Mouse (Mus musculus) ovary, postnatal 10 days (tissue): ENCODE measurements around the gene 1700001L19Rik.

Experiments used
- DNase-seq: peaks from one replicate; pipeline ENCODE4 v3.0.0; 2022; ENCODE audit warnings: low spot score

Gene 1700001L19Rik

GRCm38 (mm10) chr13:68607652-68608405 is 10.6 kb downstream of the 1700001L19Rik start:
- DNase-seq: no peak

GRCm38 (mm10) chr13:68622792-68623191 is 25.6 kb downstream of the 1700001L19Rik start:
- DNase-seq: no peak

DNA sequence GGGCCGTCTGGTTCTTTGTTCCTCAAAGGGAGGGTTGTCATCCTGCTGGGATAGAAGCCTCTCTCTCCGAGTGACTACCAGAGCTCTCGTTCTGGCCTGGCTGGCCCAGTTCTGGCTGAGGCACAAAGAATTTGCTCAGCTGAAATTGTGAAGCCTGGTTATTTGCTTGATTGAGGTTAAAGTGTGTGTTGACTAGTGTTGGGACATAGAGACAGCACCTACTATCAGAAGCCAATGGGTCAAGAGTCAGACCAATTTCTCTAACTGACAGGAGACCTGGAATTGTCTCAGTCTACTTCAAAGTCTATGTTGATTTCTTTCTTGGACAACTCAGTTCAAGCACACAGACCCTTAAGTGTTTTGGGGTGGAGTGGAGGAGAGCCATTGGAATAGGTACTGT is 29.8 kb downstream of the 1700001L19Rik start:
- no peak for DNase-seq

DNA sequence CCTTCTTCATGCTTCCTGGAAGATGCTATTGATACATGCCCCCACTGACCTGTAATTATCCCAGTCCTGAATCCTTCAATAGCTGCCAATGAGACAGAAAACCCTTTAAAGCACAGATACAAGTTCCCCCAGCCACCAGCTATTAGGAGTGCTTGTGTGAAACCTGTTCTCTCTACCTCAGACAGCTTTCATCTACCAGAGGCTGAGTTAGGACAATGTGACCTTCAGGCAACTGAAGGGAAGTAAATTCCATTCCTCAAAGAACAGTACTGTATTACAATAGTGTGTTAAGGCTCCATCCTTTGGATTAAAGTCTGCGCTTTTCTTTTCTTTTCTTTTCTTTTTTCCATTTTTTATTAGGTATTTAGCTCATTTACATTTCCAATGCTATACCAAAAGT is 45.6 kb downstream of the 1700001L19Rik start:
- no peak for DNase-seq
